7 mouse cellular contexts compared by ENCODE assay signal in the genomic region with DNA sequence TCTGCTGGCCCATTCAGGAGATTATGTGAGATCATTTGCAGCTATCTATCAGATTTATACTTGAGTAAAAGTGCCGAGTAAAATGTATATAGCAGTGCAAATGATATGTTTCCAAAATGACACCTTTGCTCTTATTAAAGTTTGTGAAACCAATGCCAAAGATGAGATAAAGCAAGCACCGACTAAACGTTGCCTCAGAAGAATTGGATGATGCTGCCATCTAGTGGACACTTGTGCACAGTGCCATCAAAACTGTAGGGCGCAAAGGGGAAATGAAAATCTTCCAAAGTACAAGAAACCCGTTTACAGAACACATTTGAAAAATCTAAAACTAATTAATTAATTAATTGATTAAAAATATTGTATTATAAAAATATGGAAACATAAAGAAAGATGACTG.
A peak's percentile ranks its signal among the peaks of the same experiment; 100 is the strongest.
DNase-seq lines count a peak whose midpoint lies in the region; ATAC-seq and TF ChIP-seq lines count a peak whose summit lies in the region.

No protein-coding gene starts in this region.

- no peak overlapping the region for H3K4me3 ChIP-seq in intestine, postnatal 0 days (ENCODE audit: low read depth, low read length)
- no peak overlapping the region for H3K4me3 ChIP-seq in liver, embryonic 11.5 days (ENCODE audit: low read depth, low read length)

- peak; percentile 84 for TF ChIP-seq CTCF in intestine, postnatal 0 days (IDR thresholded peaks at IDR 0.05; ENCODE audit: low read depth)

- no peak overlapping the region for H3K9ac ChIP-seq in intestine, postnatal 0 days (ENCODE audit: low read depth, low read length)
- H3K9ac ChIP-seq in liver, embryonic 11.5 days (ENCODE audit: low read depth, low read length): no peak overlapping the region

- no peaks in the 10 kb centered on the region for H3K36me3 ChIP-seq in intestine, postnatal 0 days (ENCODE audit: control insufficient read depth, insufficient read depth)
- no peaks in the 10 kb centered on the region for H3K36me3 ChIP-seq in liver, embryonic 11.5 days (ENCODE audit: control insufficient read depth, insufficient read depth, low read length)

- no peaks in the 10 kb centered on the region for H3K9me3 ChIP-seq in intestine, postnatal 0 days (ENCODE audit: control insufficient read depth)
- H3K9me3 ChIP-seq in liver, embryonic 11.5 days (ENCODE audit: control insufficient read depth, low read length): no peaks in the 10 kb centered on the region

- ATAC-seq in intestine, postnatal 0 days: no peak
- peak; percentile 54; the same call in 1 of the 2 replicates for ATAC-seq in liver, embryonic 11.5 days (replicated peaks; ENCODE audit: low FRiP score)

- DNase-seq in thymus, postnatal 0 days (ENCODE audit: low spot score): peak; percentile 29
- DNase-seq in thymus, postnatal 36 days: no peak
- peak; percentile 17 to 30 for DNase-seq in adrenal gland, postnatal 36 days
- DNase-seq in fibroblast of lung, adult 2 months (ENCODE audit: low read depth): peak; percentile 11
- DNase-seq in liver, embryonic 11.5 days (ENCODE audit: low spot score): no peak
- peak; percentile 33 for DNase-seq in retina, adult 2 months (ENCODE audit: low read depth, low spot score)

- WGBS in intestine, postnatal 0 days: 4% methylated on average over 5 of the region's 5 CpGs
- 8% methylated on average over 5 of the region's 5 CpGs for WGBS in liver, embryonic 11.5 days

- no peaks in the 10 kb centered on the region for H3K27me3 ChIP-seq in intestine, postnatal 0 days (replicated peaks; ENCODE audit: control insufficient read depth, insufficient read depth, low read length)
- no peaks in the 10 kb centered on the region for H3K27me3 ChIP-seq in liver, embryonic 11.5 days (replicated peaks; ENCODE audit: control insufficient read depth, insufficient read depth, low read length)

- H3K27ac ChIP-seq in intestine, postnatal 0 days (ENCODE audit: low read depth, low read length): no peak overlapping the region
- H3K27ac ChIP-seq in liver, embryonic 11.5 days (ENCODE audit: low read depth, low read length): no peak overlapping the region

- no peak overlapping the region for H3K4me2 ChIP-seq in intestine, postnatal 0 days (replicated peaks; ENCODE audit: low read depth)
- H3K4me2 ChIP-seq in liver, embryonic 11.5 days: no peak overlapping the region

- H3K4me1 ChIP-seq in intestine, postnatal 0 days (replicated peaks; ENCODE audit: control insufficient read depth, insufficient read depth, low read length): no peaks in the 10 kb centered on the region
- H3K4me1 ChIP-seq in liver, embryonic 11.5 days (replicated peaks; ENCODE audit: control insufficient read depth, insufficient read depth, low read length): no peaks in the 10 kb centered on the region

Comparison
In these comparisons a context has a peak if more than half of its experiments do, and no peak if none do; other contexts are left out.
1. DNase-seq: peak in thymus, postnatal 0 days (single experiment), adrenal gland, postnatal 36 days (2 of 2), fibroblast of lung, adult 2 months (single experiment) and retina, adult 2 months (single experiment); none in thymus, postnatal 36 days (0 of 2) and liver, embryonic 11.5 days (single experiment).